Mouse (Mus musculus): ENCODE results near the gene Ncstn.

- no peak for TF ChIP-seq CTCF (IDR thresholded peaks at IDR 0.05; ENCODE audit: borderline replicate concordance, insufficient read depth, low read length)
- no peak for TF ChIP-seq POLR2A (IDR thresholded peaks at IDR 0.05; ENCODE audit: low read depth, low read length)
Measured at GRCm38 (mm10) chr1:172028394-172029275, 54.0 kb downstream of the Ncstn start, which contains the start of gene Vangl2.
